Mouse (Mus musculus) erythroblast, adult 5-6 weeks (primary cell): ENCODE data around the gene Ptgdr2. TPM values are rescaled to one million over a fixed set of nuclear protein-coding genes. Genes with fewer than 3 reads are reported as not detected.

ENCODE experiments used
- ATAC-seq: replicated peaks from 2 replicates; pipeline ENCODE4 v1.8.0; 2016; ENCODE audit warnings: moderate number of reproducible peaks, mild to moderate bottlenecking, moderate TSS enrichment, inconsistent platforms; ENCODE audit not compliant: poor library complexity, low FRiP score, severe bottlenecking
- total RNA-seq, 2 experiments: library from RNA; stranded (forward) in 1 of 2; stranded (reverse) in 1 of 2; fragments of 150-400 nt in 1 of 2; fragments of 200-764, 138-1000 nt in 1 of 2; gene quantifications; 2 replicates each; pipeline versions ENCODE4 v1.2.3 to v1.2.4; 2015 to 2017; ENCODE audit warnings: low replicate concordance in 2 of 2

The Ptgdr2 gene
- total RNA-seq, 2 experiments from 2014 or later: not detected

DNA sequence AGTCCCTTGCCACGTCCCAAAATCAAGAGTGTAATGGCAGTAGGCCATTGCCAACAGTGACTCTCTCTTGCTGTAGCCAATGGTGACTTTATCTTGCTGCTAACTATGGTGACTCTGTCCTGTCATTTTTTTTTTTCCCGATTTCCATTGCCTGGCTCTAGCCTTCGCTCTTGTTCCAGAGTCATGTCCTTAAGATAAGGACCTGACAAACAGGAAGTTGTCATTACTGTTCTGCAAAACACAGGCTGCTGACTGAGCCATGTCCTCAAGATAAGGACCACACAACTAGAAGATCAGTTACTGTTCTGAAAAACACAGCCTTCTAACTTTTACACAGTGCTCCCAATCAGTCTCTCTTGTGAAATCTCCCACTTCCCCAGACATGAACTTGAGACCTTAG lies 33.5 kb downstream of the Ptgdr2 start:
- no peak for ATAC-seq

DNA sequence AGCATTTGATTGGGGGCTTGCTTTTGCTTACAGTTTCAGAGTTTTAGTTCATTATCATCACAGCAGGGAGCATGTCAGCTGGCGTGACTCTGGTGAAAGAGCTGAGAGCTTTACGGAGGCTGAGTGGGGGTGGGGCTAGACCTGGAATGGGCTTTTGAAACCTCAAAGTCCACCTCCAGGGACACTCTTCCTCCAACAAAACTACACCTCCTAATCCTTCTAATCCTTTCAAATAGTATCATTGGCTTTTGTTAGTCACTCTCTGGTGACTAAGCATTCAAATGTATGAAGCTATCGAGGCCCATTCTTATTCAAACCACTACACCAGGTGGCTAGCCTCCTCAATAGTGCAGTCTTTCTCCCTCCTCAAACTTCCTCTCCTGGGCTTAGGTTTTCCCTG lies 35.7 kb downstream of the Ptgdr2 start:
- no peak for ATAC-seq

DNA sequence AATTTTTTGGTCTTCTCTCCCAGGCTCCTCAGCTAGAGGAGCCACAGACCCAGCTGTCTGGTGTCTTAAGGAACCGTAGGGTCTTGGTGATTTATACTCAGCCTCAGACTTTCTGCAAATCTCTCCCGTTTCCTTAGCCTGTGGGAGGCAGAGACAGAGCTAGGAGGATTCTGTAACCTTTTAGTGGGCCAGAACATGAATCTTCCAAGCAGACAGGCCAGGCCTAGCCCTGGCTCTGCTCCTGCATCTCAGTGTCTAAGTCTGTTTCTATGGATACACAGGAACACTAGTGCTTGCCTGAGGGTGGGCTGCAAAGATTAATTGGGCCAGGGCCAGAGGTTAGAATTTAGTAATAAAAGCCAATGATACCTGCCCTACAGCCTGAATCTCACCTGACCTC lies 36.2 kb downstream of the Ptgdr2 start:
- no peak for ATAC-seq

DNA sequence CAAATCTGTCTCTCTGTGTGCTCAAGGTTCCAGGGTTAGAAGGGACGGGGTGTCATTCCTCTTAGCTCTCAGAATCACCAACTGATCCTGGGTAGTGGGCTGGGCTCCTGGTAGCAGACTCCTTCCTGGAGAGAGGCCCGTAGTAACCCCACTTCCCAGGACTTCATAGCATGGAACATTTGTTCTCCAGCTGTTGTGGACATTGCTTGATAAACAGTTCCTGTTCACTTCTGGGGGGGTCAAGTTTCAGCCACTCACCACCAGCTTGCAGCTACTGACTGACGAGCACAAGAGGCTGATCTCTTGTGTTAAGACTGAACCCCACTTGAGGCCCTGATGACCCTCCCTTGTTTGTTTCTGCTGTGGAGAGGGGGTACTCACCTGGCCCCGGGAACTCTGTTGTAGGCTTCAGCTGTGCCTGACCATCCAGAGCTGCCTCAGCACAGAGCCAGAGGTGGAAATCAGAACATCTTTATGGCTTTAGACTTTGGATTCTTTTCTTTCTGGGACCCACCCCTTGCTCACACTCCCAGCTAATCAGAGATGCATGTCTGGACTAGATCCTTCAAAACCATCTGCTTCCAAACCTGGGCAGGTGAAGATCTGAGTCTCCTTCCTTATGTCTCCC lies 37.4 kb downstream of the Ptgdr2 start, which contains the start of gene Ms4a10:
Ms4a10 (minus strand) TSS at position 433 of the 628 bp plus-strand sequence.
- ATAC-seq: no peak

DNA sequence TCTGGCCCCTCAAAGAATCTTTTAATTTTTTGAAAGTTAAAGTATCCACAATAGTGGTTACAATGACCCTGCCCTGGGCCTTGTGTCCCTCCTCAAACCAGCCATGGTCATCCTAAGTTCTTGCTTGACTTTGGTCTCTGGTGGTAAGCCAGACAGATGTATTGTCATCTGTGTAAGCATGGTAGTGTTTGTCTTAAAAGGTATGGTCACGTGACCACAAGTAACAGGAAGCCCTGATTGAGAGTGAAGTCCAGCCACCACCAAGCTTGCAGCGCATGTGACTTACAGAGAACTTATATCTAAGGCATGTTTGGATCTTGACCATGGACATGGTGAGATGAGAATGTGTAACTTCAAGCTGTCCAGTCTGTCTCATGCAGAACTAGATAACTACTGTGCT lies 38.2 kb downstream of the Ptgdr2 start:
- no peak for ATAC-seq

DNA sequence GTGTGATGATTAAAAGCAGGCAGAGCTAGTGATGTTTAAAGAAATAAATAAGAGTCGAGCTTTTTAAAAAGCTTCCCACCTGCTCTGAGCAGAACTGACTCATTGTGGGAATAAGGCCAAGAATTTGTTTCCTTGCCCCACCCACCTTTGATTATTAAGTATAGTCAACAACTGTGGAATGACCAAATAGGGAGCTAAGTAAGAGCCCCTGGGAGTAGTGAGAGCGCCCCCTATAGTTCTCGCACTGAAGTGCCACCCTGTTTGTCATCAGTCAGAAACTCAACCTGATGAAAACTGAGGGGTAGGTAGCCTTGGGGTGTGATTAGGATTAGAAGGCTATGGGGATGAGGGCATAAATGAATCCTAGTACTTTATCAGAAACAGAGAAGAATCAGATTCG lies 39.4 kb downstream of the Ptgdr2 start:
- ATAC-seq: no peak

DNA sequence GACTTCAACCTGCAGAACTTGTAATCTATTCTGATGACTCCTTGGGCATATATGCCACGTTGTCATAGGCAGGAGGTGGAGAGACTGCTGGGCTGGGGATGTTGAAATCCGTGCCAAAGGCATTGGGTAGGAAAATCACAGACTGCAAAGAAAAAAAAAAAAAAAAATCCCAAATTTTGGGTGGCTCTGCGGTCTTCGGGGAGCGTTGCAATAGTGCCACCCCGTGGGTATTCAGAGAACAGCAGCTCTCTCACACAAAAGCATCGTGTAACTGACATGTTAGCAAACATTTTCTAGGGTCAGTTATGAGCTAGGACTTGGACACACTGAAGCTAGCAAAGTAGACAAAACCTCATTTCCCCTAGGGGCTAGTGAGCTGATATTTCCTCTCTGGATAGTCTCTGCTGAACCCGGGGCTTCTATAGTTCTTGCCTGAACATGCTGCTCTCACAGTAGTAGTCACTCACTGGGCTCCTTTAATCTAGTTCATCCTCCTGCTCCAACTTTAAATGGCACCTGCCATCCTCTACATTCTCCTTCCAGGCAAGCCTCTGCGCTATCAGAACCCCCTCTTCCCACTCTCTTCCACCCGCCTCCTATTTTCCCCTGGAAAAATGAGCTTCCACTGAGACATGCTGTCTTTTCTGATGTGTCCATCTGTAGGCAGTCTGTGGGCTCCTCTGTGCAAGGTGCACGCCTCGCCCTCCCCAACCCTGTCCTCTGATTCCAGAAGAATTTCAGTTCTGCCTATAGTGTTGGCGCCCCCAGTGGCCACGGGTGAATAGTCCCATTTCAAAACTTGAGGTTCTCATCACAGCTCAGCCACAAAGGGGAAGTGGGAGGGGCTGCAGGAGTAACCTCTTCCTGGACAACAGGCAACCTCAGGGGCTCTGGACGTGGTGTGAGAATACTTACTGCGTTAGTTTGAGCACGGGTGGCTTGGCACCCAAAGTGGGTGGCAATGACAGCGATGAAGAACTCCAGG lies 42.5 kb downstream of the Ptgdr2 start:
- ATAC-seq: 0 out of 2 replicates have a peak, but pooled peaks have one; percentile 45

DNA sequence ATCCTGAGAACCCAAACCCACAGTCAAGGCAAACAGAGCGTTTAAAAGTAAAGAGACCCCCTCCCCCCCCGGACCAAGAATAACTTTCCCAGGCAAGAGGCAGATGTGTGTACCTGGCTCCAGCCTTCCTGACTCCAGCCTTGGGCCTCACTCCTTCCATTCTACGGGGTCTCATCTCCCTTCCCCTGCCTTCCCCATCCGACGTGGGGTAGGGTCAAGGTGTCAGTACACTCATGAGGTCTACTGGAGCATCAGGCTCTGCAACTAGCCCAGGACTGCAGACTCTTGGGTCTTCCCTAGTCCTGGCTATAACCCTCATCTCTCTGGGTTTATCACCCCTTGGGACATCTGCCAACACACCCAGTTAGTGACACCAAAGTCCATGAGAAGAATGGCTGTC lies 43.2 kb downstream of the Ptgdr2 start:
- ATAC-seq: no peak

DNA sequence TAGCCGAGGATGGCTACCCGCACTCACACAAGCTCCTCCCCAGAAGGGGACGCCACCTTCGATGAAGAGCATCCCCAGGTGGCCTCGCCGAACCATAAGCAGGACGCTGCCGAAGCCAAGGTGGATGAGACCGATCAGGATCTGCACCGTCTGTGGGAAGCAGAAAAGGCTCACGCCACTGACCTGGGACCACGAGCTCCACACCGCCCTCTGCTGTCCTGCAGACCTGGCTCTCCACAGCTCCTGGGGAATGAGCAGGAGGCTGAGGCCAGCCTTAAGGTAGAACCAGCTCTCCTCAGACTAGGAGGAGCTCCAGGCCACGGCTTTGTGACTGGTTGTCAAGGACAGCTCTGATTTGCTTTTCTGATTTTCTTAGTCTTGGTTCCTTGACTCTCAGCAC lies 46.2 kb downstream of the Ptgdr2 start:
- ATAC-seq: 0 out of 2 replicates have a peak, but pooled peaks have one; percentile 42

DNA sequence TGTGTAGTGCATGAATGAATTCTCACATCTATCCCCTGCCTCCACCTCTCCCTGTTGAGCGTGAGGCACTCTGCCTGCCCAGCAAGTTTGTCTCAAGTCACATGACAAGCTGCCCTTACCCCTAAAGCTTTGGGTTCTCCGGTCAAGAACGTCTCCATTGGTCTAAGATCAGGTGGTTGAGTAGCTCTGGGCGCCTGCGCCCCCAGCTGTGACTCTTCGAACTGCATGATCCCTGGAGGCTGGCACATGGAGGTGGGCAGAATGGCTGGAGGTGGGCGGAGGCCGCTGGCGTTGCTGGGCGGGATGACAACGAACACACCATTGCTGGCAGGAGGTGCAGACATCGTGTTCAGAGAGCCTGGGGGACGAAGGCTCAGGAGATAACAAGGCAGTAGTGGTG lies 47.6 kb downstream of the Ptgdr2 start:
- ATAC-seq: no peak

DNA sequence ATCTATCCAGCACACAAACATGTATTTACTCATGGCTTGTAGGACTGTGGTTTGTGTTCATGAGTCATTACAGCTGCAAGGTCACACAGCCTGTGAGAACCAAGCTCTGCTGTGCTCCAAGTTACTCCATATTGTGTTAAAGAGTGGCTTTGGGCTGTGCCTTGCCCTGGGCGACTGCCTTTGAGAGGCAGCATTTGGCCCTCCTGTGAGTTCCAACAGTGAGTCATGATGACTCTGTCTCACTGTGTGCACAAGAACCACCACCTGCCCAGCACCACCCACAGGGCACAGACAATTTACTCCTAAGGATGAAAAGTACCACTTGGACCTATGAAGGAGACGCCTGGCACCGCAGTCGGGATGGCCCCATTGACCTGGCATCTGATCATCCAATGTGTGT lies 48.9 kb downstream of the Ptgdr2 start:
- ATAC-seq: no peak

DNA sequence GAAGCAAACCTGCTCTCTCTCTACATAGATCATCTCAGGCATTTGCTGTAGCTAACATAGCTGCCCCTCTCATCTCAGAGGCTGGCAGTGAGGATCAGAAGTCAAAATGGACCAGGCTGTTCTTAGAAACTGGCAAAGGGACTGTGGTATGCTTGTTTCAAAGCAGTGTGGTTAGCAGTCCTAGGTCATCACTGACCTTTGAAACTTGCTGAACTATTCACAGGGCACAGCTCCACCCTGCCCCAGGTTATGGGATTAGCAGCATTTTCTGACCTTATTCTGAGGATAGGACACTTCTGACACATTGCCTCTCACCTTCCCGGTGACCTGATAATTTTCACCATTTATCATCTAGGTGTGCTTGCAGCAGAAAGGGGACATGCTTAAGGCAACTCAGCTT lies 51.6 kb downstream of the Ptgdr2 start:
- no peak for ATAC-seq

DNA sequence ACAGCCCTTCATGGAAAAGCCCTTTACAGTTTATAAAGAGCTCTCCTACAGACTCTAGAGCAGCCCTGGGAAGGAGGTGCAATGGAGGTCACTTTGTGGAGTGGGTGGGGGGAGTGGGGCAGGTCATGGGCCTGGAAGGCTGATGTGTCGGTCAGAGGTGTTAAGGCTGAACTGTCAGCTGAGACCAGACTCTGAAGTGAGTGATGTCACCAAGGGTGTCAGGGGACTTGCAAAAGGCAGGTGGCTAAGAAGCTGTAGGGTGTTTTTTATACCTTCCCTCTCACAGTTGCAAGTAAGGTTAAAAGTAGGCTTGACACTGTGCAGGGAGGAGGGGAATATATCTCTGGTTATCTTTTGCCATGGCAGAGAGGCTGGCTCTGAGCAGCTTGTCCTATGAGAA lies 53.8 kb downstream of the Ptgdr2 start:
- ATAC-seq: no peak

DNA sequence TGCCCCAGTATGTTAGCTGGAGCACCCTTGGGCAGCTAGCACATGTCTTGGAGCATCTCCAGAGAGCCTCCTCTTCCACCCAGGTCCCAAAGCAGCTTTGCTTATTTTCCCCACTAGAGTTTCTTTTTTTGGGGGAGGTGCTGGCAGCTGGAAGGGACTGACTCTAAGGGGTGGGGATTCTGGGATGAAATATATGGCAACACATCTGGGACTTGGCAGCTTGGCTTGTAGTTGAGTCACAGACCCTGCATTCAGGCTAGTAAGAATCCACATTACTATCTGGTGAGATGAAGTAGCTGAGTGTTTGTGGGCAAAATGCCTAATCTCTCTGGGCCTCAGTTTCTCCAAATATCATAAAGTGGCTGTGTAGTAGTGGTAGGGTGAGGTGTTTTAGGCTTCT lies 55.0 kb downstream of the Ptgdr2 start:
- ATAC-seq: no peak

Other genes starting within 250 kb of the Ptgdr2 start
- gene Vps37c, start 248.4 kb upstream of the Ptgdr2 start, total RNA-seq (2015; ENCODE audit: low replicate concordance): 7.9 and 8.6 TPM in 2 replicates
- 2.9 and 4.7 TPM in 2 replicates for gene Vps37c, start 248.4 kb upstream of the Ptgdr2 start, total RNA-seq (2017; ENCODE audit: low replicate concordance)
- not detected in 2 replicates for gene Cd5, start 198.2 kb upstream of the Ptgdr2 start, total RNA-seq (2015; ENCODE audit: low replicate concordance)
- gene Cd5, start 198.2 kb upstream of the Ptgdr2 start, total RNA-seq (2017; ENCODE audit: low replicate concordance): 0.17 TPM in 1 of 2 replicates, not detected in the other
- gene Cd6, start 107.1 kb upstream of the Ptgdr2 start, total RNA-seq (2015; ENCODE audit: low replicate concordance): not detected in 2 replicates
- not detected in 2 replicates for gene Cd6, start 107.1 kb upstream of the Ptgdr2 start, total RNA-seq (2017; ENCODE audit: low replicate concordance)
- gene Slc15a3, start 97.4 kb upstream of the Ptgdr2 start, total RNA-seq (2015; ENCODE audit: low replicate concordance): 2.1 and 3.8 TPM in 2 replicates
- 1.3 and 3.2 TPM in 2 replicates for gene Slc15a3, start 97.4 kb upstream of the Ptgdr2 start, total RNA-seq (2017; ENCODE audit: low replicate concordance)
- gene Tmem132a, start 67.2 kb upstream of the Ptgdr2 start, total RNA-seq (2015; ENCODE audit: low replicate concordance): not detected in 2 replicates
- not detected in 2 replicates for gene Tmem132a, start 67.2 kb upstream of the Ptgdr2 start, total RNA-seq (2017; ENCODE audit: low replicate concordance)
- gene Tmem109, start 55.2 kb upstream of the Ptgdr2 start, total RNA-seq (2015; ENCODE audit: low replicate concordance): 6.3 and 10.4 TPM in 2 replicates
- 2.4 and 6.6 TPM in 2 replicates for gene Tmem109, start 55.2 kb upstream of the Ptgdr2 start, total RNA-seq (2017; ENCODE audit: low replicate concordance)
- 10.0 and 14.4 TPM in 2 replicates for gene Prpf19, start 41.9 kb upstream of the Ptgdr2 start, total RNA-seq (2015; ENCODE audit: low replicate concordance)
- gene Prpf19, start 41.9 kb upstream of the Ptgdr2 start, total RNA-seq (2017; ENCODE audit: low replicate concordance): 26.3 and 59.3 TPM in 2 replicates
- gene Zp1, start 16.5 kb upstream of the Ptgdr2 start, total RNA-seq (2015; ENCODE audit: low replicate concordance): not detected in 2 replicates
- gene Zp1, start 16.5 kb upstream of the Ptgdr2 start, total RNA-seq (2017; ENCODE audit: low replicate concordance): not detected in 2 replicates
- gene Ccdc86, start 12.1 kb downstream of the Ptgdr2 start, total RNA-seq (2015; ENCODE audit: low replicate concordance): 3.1 and 9.6 TPM in 2 replicates
- 0.28 and 1.5 TPM in 2 replicates for gene Ccdc86, start 12.1 kb downstream of the Ptgdr2 start, total RNA-seq (2017; ENCODE audit: low replicate concordance)
- not detected in 2 replicates for gene Ms4a10, start 37.5 kb downstream of the Ptgdr2 start, total RNA-seq (2015; ENCODE audit: low replicate concordance)
- not detected in 2 replicates for gene Ms4a10, start 37.5 kb downstream of the Ptgdr2 start, total RNA-seq (2017; ENCODE audit: low replicate concordance)
- gene Ms4a15, start 56.1 kb downstream of the Ptgdr2 start, total RNA-seq (2015; ENCODE audit: low replicate concordance): not detected in 2 replicates
- gene Ms4a15, start 56.1 kb downstream of the Ptgdr2 start, total RNA-seq (2017; ENCODE audit: low replicate concordance): 1.5 TPM in 1 of 2 replicates, not detected in the other
- gene Ms4a18, start 80.9 kb downstream of the Ptgdr2 start, total RNA-seq (2015; ENCODE audit: low replicate concordance): not detected in 2 replicates
- gene Ms4a18, start 80.9 kb downstream of the Ptgdr2 start, total RNA-seq (2017; ENCODE audit: low replicate concordance): not detected in 2 replicates
- gene Ms4a8a, start 143.9 kb downstream of the Ptgdr2 start, total RNA-seq (2015; ENCODE audit: low replicate concordance): 5.4 and 9.6 TPM in 2 replicates
- 0.34 and 5.2 TPM in 2 replicates for gene Ms4a8a, start 143.9 kb downstream of the Ptgdr2 start, total RNA-seq (2017; ENCODE audit: low replicate concordance)
- gene 1700017D01Rik, start 193.7 kb downstream of the Ptgdr2 start, total RNA-seq (2015; ENCODE audit: low replicate concordance): not detected in 2 replicates
- gene 1700017D01Rik, start 193.7 kb downstream of the Ptgdr2 start, total RNA-seq (2017; ENCODE audit: low replicate concordance): 0.14 TPM in 1 of 2 replicates, not detected in the other
- not detected in 2 replicates for gene 1700025F22Rik, start 228.2 kb downstream of the Ptgdr2 start, total RNA-seq (2015; ENCODE audit: low replicate concordance)
- gene 1700025F22Rik, start 228.2 kb downstream of the Ptgdr2 start, total RNA-seq (2017; ENCODE audit: low replicate concordance): not detected in 2 replicates